Mouse (Mus musculus) testis, adult 2 months (tissue): Measurements from ENCODE around the gene Fam117a.

Experiments used
- CTCF ChIP-seq: fragments of 200-500 bp; IDR thresholded peaks from 2 replicates; pipeline ENCODE4 v1.5.1; 2012; ENCODE audit warnings: low read depth, mild to moderate bottlenecking, inconsistent platforms, low read length, moderate library complexity; ENCODE audit not compliant: control insufficient read depth, insufficient read depth, insufficient replicate concordance
- POLR2A ChIP-seq: fragments of 200-500 bp; IDR thresholded peaks from 2 replicates; pipeline ENCODE4 v1.6.1; 2012; ENCODE audit warnings: low read depth, mild to moderate bottlenecking, inconsistent platforms, low read length, moderate library complexity; ENCODE audit not compliant: control insufficient read depth

DNA sequence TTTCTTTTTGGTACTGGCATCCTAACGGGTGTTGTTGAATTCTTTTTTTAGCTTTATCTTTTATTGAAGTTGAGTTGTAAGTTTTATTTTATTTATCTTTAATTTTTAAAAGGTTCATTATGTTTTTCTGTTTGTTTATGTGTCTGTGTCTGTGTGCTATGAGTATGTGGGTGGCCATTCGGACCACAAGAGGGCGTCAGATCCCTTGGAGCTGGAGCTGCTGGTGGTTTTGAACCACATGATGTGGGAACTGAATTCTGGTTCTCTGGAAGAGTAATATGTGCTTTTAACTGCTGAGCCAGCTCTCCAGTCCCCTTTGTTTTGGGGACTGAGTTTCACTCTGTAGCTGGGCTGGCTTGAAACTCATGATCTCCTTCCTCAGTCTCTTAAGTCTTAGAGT is 86.7 kb downstream of the Fam117a start:
- peak; percentile 14; the same call in 1 of the 2 replicates for TF ChIP-seq CTCF
- TF ChIP-seq POLR2A: no peak
